Mouse (Mus musculus) c-Kit-positive CD71-positive TER-119-negative erythroid progenitor cells, embryonic 14.5 days (primary cell): ENCODE data around the gene Ttn.

Source experiments
- DNase-seq: peaks from one replicate; pipeline ENCODE4 v3.0.0-alpha.2; 2013; ENCODE audit warnings: low read depth

Ttn gene

DNA sequence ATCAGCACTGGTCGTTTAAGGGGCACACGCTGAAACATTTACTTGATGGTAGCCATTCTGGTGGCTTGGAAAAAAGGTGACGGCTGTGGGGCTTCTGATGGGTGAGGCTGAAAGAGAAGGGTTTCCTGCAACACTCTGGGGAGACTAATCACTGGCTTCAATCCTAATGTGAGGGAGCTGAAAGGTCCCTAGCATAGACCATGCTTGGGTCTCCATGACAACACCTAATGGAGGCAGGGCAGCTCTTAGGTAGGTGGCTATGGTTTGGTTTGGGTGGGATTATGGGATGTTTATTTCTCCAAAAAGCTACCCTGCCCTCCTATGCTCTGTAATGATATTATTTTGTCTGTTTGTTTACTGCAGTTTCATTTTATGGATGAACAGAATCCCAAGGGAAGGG is 326.9 kb downstream of the Ttn start:
- DNase-seq, result no peak

DNA sequence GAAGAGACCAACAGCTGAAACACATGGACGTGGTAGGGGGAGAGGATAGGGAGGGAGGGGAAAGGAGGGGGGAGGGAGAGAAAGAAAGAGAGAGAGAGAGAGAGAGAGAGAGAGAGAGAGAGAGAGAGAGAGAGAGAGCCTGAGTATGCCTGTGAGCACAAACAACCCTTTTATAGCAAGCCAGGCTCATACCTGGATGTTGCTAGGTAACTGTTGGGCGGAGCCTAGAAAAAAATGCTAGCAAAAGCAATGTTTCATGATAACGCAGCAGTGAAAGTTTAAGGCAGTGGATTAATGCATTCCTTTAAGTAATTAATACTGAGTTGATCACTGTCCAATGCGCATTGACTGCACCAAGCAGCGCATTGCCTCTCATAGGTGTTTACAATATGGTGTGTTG is 327.7 kb downstream of the Ttn start:
- no peak for DNase-seq
